Mouse (Mus musculus): ENCODE results near the gene Gm20388. TPM values are rescaled to one million over a fixed set of nuclear protein-coding genes. Genes with fewer than 3 reads are reported as not detected.
A peak's percentile ranks its signal among the peaks of the same experiment; 100 is the strongest.

Gm20388 gene
- total RNA-seq, 2 experiments from 2014 or later: 4.4 to 7.8 TPM

- DNase-seq (ENCODE audit: low spot score in 2 of 2): no peak
Measured at GRCm38 (mm10) chr8:122482448-122482847, 2571.8 kb downstream of the Gm20388 start.

GRCm38 (mm10) chr8:122483877-122484276, 2573.2 kb downstream of the Gm20388 start:
- no peak for DNase-seq (ENCODE audit: low spot score in 2 of 2)

GRCm38 (mm10) chr8:122484831-122485230, 2574.2 kb downstream of the Gm20388 start:
- DNase-seq (ENCODE audit: low spot score in 2 of 2): no peak

- no peak for DNase-seq (ENCODE audit: low spot score in 2 of 2)
Measured at GRCm38 (mm10) chr8:122488387-122488786, 2577.7 kb downstream of the Gm20388 start.

- no peak for DNase-seq (ENCODE audit: low spot score in 2 of 2)
Measured at GRCm38 (mm10) chr8:122497016-122497734, 2586.5 kb downstream of the Gm20388 start.

- no peak for DNase-seq (ENCODE audit: low spot score in 2 of 2)
Measured at GRCm38 (mm10) chr8:122497912-122498311, 2587.3 kb downstream of the Gm20388 start.

GRCm38 (mm10) chr8:122500856-122501255, 2590.2 kb downstream of the Gm20388 start:
- peak; percentile 62 to 76 for DNase-seq (ENCODE audit: low spot score in 2 of 2)

- DNase-seq (ENCODE audit: low spot score in 2 of 2): no peak
Measured at GRCm38 (mm10) chr8:122511552-122511951, 2600.9 kb downstream of the Gm20388 start.

GRCm38 (mm10) chr8:122512392-122512791, 2601.8 kb downstream of the Gm20388 start:
- DNase-seq (ENCODE audit: low spot score in 2 of 2): no peak

- DNase-seq (ENCODE audit: low spot score in 2 of 2): no peak
Measured at GRCm38 (mm10) chr8:122515699-122516098, 2605.1 kb downstream of the Gm20388 start.

- no peak for DNase-seq (ENCODE audit: low spot score in 2 of 2)
Measured at GRCm38 (mm10) chr8:122517541-122518190, 2607.0 kb downstream of the Gm20388 start.

GRCm38 (mm10) chr8:122520611-122521010, 2610.0 kb downstream of the Gm20388 start:
- no peak for DNase-seq (ENCODE audit: low spot score in 2 of 2)

- no peak for DNase-seq (ENCODE audit: low spot score in 2 of 2)
Measured at GRCm38 (mm10) chr8:122522796-122523651, 2612.4 kb downstream of the Gm20388 start.

- DNase-seq (ENCODE audit: low spot score in 2 of 2): peak in 1 of 2 experiments; percentile 28
Measured at GRCm38 (mm10) chr8:122523652-122524360, 2613.2 kb downstream of the Gm20388 start.

GRCm38 (mm10) chr8:122524506-122524905, 2613.9 kb downstream of the Gm20388 start:
- no peak for DNase-seq (ENCODE audit: low spot score in 2 of 2)

- DNase-seq (ENCODE audit: low spot score in 2 of 2): no peak
Measured at GRCm38 (mm10) chr8:122525004-122525403, 2614.4 kb downstream of the Gm20388 start.

- DNase-seq (ENCODE audit: low spot score in 2 of 2): no peak
Measured at GRCm38 (mm10) chr8:122526084-122526483, 2615.4 kb downstream of the Gm20388 start.

GRCm38 (mm10) chr8:122526526-122527170, 2616.0 kb downstream of the Gm20388 start:
- DNase-seq (ENCODE audit: low spot score in 2 of 2): no peak

- DNase-seq (ENCODE audit: low spot score in 2 of 2): no peak
Measured at GRCm38 (mm10) chr8:122527937-122528336, 2617.3 kb downstream of the Gm20388 start.

- DNase-seq (ENCODE audit: low spot score in 2 of 2): no peak
Measured at GRCm38 (mm10) chr8:122529159-122529558, 2618.5 kb downstream of the Gm20388 start.

GRCm38 (mm10) chr8:122531312-122531711, 2620.7 kb downstream of the Gm20388 start:
- no peak for DNase-seq (ENCODE audit: low spot score in 2 of 2)
